Mouse (Mus musculus) C2C12 (cell line): ENCODE measurements around the gene Nfix.

Source experiments
- CEBPB ChIP-seq: IDR thresholded peaks from one replicate; pipeline ENCODE4 v1.6.1; 2011; ENCODE audit warnings: low read depth, mild to moderate bottlenecking, control low read depth, moderate library complexity
- CTCF ChIP-seq: IDR thresholded peaks from one replicate; pipeline ENCODE4 v1.5.1; 2011; ENCODE audit not compliant: control insufficient read depth, insufficient read depth, insufficient read length
- FOSL1 ChIP-seq: IDR thresholded peaks from one replicate; pipeline ENCODE4 v1.8.0; 2011; ENCODE audit warnings: mild to moderate bottlenecking, low read length; ENCODE audit not compliant: poor library complexity, insufficient read depth, severe bottlenecking
- MAX ChIP-seq: IDR thresholded peaks from one replicate; pipeline ENCODE4 v1.6.1; 2011; ENCODE audit warnings: mild to moderate bottlenecking, control low read depth
- MYOD1 ChIP-seq: IDR thresholded peaks from one replicate; pipeline ENCODE4 v1.6.1; 2011; ENCODE audit warnings: low read depth; ENCODE audit not compliant: control insufficient read depth, insufficient read length
- MYOG ChIP-seq: IDR thresholded peaks from one replicate; pipeline ENCODE4 v1.6.1; 2011; ENCODE audit not compliant: control insufficient read depth, insufficient read length; ENCODE audit errors: extremely low read depth
- USF1 ChIP-seq: IDR thresholded peaks from one replicate; pipeline ENCODE4 v1.6.1; 2011; ENCODE audit warnings: low read depth, mild to moderate bottlenecking, control low read depth, moderate library complexity

- TF ChIP-seq CTCF (no peak), MYOG (no peak), USF1 (no peak), CEBPB (no peak), MYOD1 (no peak), MAX (no peak), FOSL1 (no peak)
Observed at GRCm38 (mm10) chr8:84759126-84759525, 41.0 kb downstream of the Nfix start.
